Mouse (Mus musculus): ENCODE data around the gene Gm20388. TPM values are rescaled to one million over a fixed set of nuclear protein-coding genes. Genes with fewer than 3 reads are reported as not detected.

Gm20388 gene
- polyA plus RNA-seq, 1 experiment: 49.7 TPM

- Histone ChIP-seq H3K27ac (ENCODE audit: insufficient read depth, low read depth, low read length) (no peak overlapping the region), H3K4me1 (ENCODE audit: control insufficient read depth, insufficient read depth, low read length) (no peaks in the 10 kb centered on the region), H3K36me3 (ENCODE audit: control insufficient read depth, insufficient read depth, low read length) (no peaks in the 10 kb centered on the region), H3K27me3 (replicated peaks; ENCODE audit: control insufficient read depth, insufficient read depth, low read length) (no peaks in the 10 kb centered on the region; the same call in 1 of the 2 replicates), H3K4me3 (ENCODE audit: insufficient read depth, low read depth, low read length) (no peak overlapping the region)
- DNase-seq: no peak
- WGBS: 68% methylated on average over 10 of the region's 10 CpGs
- TF ChIP-seq CTCF (conservative IDR thresholded peaks at IDR 0.05; ENCODE audit: insufficient read depth, insufficient read length, low read depth, low read length) (no peak), POLR2A (IDR thresholded peaks at IDR 0.05; ENCODE audit: low read depth, low read length) (no peak)
These were observed 971.0 kb downstream of the Gm20388 start for GRCm38 (mm10) chr8:120881634-120882033.

GRCm38 (mm10) chr8:120882657-120883056 lies 972.0 kb downstream of the Gm20388 start:
- WGBS: 30% methylated on average over 13 of the region's 13 CpGs
- no peaks in the 10 kb centered on the region; the same call in 1 of the 2 replicates for H3K27me3 ChIP-seq (replicated peaks; ENCODE audit: control insufficient read depth, insufficient read depth, low read length)

GRCm38 (mm10) chr8:120883369-120883768 lies 972.7 kb downstream of the Gm20388 start:
- Histone ChIP-seq H3K27me3 (replicated peaks; ENCODE audit: control insufficient read depth, insufficient read depth, low read length) (no peaks in the 10 kb centered on the region; the same call in 1 of the 2 replicates), H3K27ac (ENCODE audit: insufficient read depth, low read depth, low read length) (no peak overlapping the region), H3K4me1 (ENCODE audit: control insufficient read depth, insufficient read depth, low read length) (no peaks in the 10 kb centered on the region), H3K4me3 (ENCODE audit: insufficient read depth, low read depth, low read length) (no peak overlapping the region), H3K36me3 (ENCODE audit: control insufficient read depth, insufficient read depth, low read length) (no peaks in the 10 kb centered on the region)
- TF ChIP-seq POLR2A (IDR thresholded peaks at IDR 0.05; ENCODE audit: low read depth, low read length) (no peak), CTCF (conservative IDR thresholded peaks at IDR 0.05; ENCODE audit: insufficient read depth, insufficient read length, low read depth, low read length) (no peak)
- WGBS: 5% methylated on average over 25 of the region's 25 CpGs
- no peak for DNase-seq

More at GRCm38 (mm10) chr8:120882657-120883056, 972.0 kb downstream of the Gm20388 start:
- Histone ChIP-seq H3K4me3 (ENCODE audit: insufficient read depth, low read depth, low read length) (no peak overlapping the region), H3K36me3 (ENCODE audit: control insufficient read depth, insufficient read depth, low read length) (no peaks in the 10 kb centered on the region), H3K4me1 (ENCODE audit: control insufficient read depth, insufficient read depth, low read length) (no peaks in the 10 kb centered on the region), H3K27ac (ENCODE audit: insufficient read depth, low read depth, low read length) (no peak overlapping the region)
- DNase-seq: no peak
- TF ChIP-seq POLR2A (IDR thresholded peaks at IDR 0.05; ENCODE audit: low read depth, low read length): no peak
- TF ChIP-seq CTCF (conservative IDR thresholded peaks at IDR 0.05; ENCODE audit: insufficient read depth, insufficient read length, low read depth, low read length): no peak

- 10% methylated on average over 15 of the region's 15 CpGs for WGBS
- H3K4me1 ChIP-seq (ENCODE audit: control insufficient read depth, insufficient read depth, low read length): no peaks in the 10 kb centered on the region
- DNase-seq: no peak
- no peak overlapping the region for H3K4me3 ChIP-seq (ENCODE audit: insufficient read depth, low read depth, low read length)
- no peak overlapping the region for H3K27ac ChIP-seq (ENCODE audit: insufficient read depth, low read depth, low read length)
- TF ChIP-seq POLR2A (IDR thresholded peaks at IDR 0.05; ENCODE audit: low read depth, low read length) (no peak), CTCF (conservative IDR thresholded peaks at IDR 0.05; ENCODE audit: insufficient read depth, insufficient read length, low read depth, low read length) (no peak)
- no peaks in the 10 kb centered on the region; the same call in 1 of the 2 replicates for H3K27me3 ChIP-seq (replicated peaks; ENCODE audit: control insufficient read depth, insufficient read depth, low read length)
- no peaks in the 10 kb centered on the region for H3K36me3 ChIP-seq (ENCODE audit: control insufficient read depth, insufficient read depth, low read length)
These were observed 973.2 kb downstream of the Gm20388 start for GRCm38 (mm10) chr8:120883853-120884252.

- Histone ChIP-seq H3K4me3 (ENCODE audit: insufficient read depth, low read depth, low read length) (no peak overlapping the region), H3K36me3 (ENCODE audit: control insufficient read depth, insufficient read depth, low read length) (no peaks in the 10 kb centered on the region), H3K4me1 (ENCODE audit: control insufficient read depth, insufficient read depth, low read length) (no peaks in the 10 kb centered on the region), H3K27me3 (replicated peaks; ENCODE audit: control insufficient read depth, insufficient read depth, low read length) (no peaks in the 10 kb centered on the region; the same call in 1 of the 2 replicates), H3K27ac (ENCODE audit: insufficient read depth, low read depth, low read length) (no peak overlapping the region)
- DNase-seq: no peak
- TF ChIP-seq POLR2A (IDR thresholded peaks at IDR 0.05; ENCODE audit: low read depth, low read length): no peak
- no peak for TF ChIP-seq CTCF (conservative IDR thresholded peaks at IDR 0.05; ENCODE audit: insufficient read depth, insufficient read length, low read depth, low read length)
- 6% methylated on average over 13 of the region's 13 CpGs for WGBS
These were observed 974.2 kb downstream of the Gm20388 start for GRCm38 (mm10) chr8:120884881-120885280.

GRCm38 (mm10) chr8:120887254-120887653 lies 976.6 kb downstream of the Gm20388 start:
- WGBS: under 1% methylated on average over 10 of the region's 10 CpGs
- DNase-seq: peak; percentile 23
- no peak overlapping the region for H3K27ac ChIP-seq (ENCODE audit: insufficient read depth, low read depth, low read length)
- H3K4me3 ChIP-seq (ENCODE audit: insufficient read depth, low read depth, low read length): no peak overlapping the region
- TF ChIP-seq CTCF (conservative IDR thresholded peaks at IDR 0.05; ENCODE audit: insufficient read depth, insufficient read length, low read depth, low read length) (peak; percentile 51), POLR2A (IDR thresholded peaks at IDR 0.05; ENCODE audit: low read depth, low read length) (no peak)
- H3K36me3 ChIP-seq (ENCODE audit: control insufficient read depth, insufficient read depth, low read length): no peaks in the 10 kb centered on the region
- no peaks in the 10 kb centered on the region; the same call in 1 of the 2 replicates for H3K27me3 ChIP-seq (replicated peaks; ENCODE audit: control insufficient read depth, insufficient read depth, low read length)
- no peaks in the 10 kb centered on the region for H3K4me1 ChIP-seq (ENCODE audit: control insufficient read depth, insufficient read depth, low read length)

- H3K36me3 ChIP-seq (ENCODE audit: control insufficient read depth, insufficient read depth, low read length): no peaks in the 10 kb centered on the region
- H3K27ac ChIP-seq (ENCODE audit: insufficient read depth, low read depth, low read length): no peak overlapping the region
- H3K4me1 ChIP-seq (ENCODE audit: control insufficient read depth, insufficient read depth, low read length): no peaks in the 10 kb centered on the region
- WGBS: 27% methylated on average over 5 of the region's 5 CpGs
- H3K27me3 ChIP-seq (replicated peaks; ENCODE audit: control insufficient read depth, insufficient read depth, low read length): no peaks in the 10 kb centered on the region; the same call in 1 of the 2 replicates
- no peak for TF ChIP-seq CTCF (conservative IDR thresholded peaks at IDR 0.05; ENCODE audit: insufficient read depth, insufficient read length, low read depth, low read length)
- no peak for DNase-seq
- no peak overlapping the region for H3K4me3 ChIP-seq (ENCODE audit: insufficient read depth, low read depth, low read length)
These were observed 977.4 kb downstream of the Gm20388 start for GRCm38 (mm10) chr8:120888005-120888404.

All from kidney, adult 2 months (tissue).